Mouse (Mus musculus) testis, adult 2 months (tissue): ENCODE results near the gene Spsb4. TPM values are rescaled to one million over a fixed set of nuclear protein-coding genes. Genes with fewer than 3 reads are reported as not detected.

Source experiments
- H3K27ac ChIP-seq: fragments of 200-500 bp; 2 replicates; pipeline ENCODE4 v1.5.1; 2012; ENCODE audit warnings: low read depth, low read length; ENCODE audit not compliant: control insufficient read depth, insufficient read depth
- H3K27me3 ChIP-seq: fragments of 200-500 bp; 2 replicates; pipeline ENCODE4 v1.6.1; 2012; ENCODE audit warnings: mild to moderate bottlenecking, low read length, moderate library complexity; ENCODE audit not compliant: control insufficient read depth, insufficient read depth
- H3K36me3 ChIP-seq: fragments of 200-500 bp; 2 replicates; pipeline ENCODE4 v1.6.1; 2012; ENCODE audit warnings: mild to moderate bottlenecking, low read length; ENCODE audit not compliant: control insufficient read depth, insufficient read depth
- H3K4me1 ChIP-seq: fragments of 200-500 bp; 2 replicates; pipeline ENCODE4 v1.6.1; 2012; ENCODE audit warnings: low read length; ENCODE audit not compliant: control insufficient read depth, insufficient read depth
- H3K4me3 ChIP-seq: fragments of 200-500 bp; 2 replicates; pipeline ENCODE4 v1.5.1; 2012; ENCODE audit warnings: low read depth, mild to moderate bottlenecking, low read length, moderate library complexity, mixed read lengths; ENCODE audit not compliant: control insufficient read depth
- CTCF ChIP-seq: fragments of 200-500 bp; IDR thresholded peaks from 2 replicates; pipeline ENCODE4 v1.5.1; 2012; ENCODE audit warnings: low read depth, mild to moderate bottlenecking, inconsistent platforms, low read length, moderate library complexity; ENCODE audit not compliant: control insufficient read depth, insufficient read depth, insufficient replicate concordance
- POLR2A ChIP-seq: fragments of 200-500 bp; IDR thresholded peaks from 2 replicates; pipeline ENCODE4 v1.6.1; 2012; ENCODE audit warnings: low read depth, mild to moderate bottlenecking, inconsistent platforms, low read length, moderate library complexity; ENCODE audit not compliant: control insufficient read depth
- polyA plus RNA-seq: library from polyadenylated mRNA; depleted of rRNA; stranded (reverse); fragments of >200 nt; gene quantifications from 2 replicates; pipeline ENCODE4 v1.2.3, GENCODE M21; 2012

Gene Spsb4
- polyA plus RNA-seq, 1 experiment, result 0.91 TPM

- H3K4me1 ChIP-seq, result no peaks in the 10 kb centered on the region; the same call in 1 of the 2 replicates
Observed at GRCm38 (mm10) chr9:96978147-96978782, 40.4 kb downstream of the Spsb4 start.

GRCm38 (mm10) chr9:96977287-96978145 lies 41.1 kb downstream of the Spsb4 start:
- no peak for TF ChIP-seq CTCF
- no peak for TF ChIP-seq POLR2A
- H3K27me3 ChIP-seq, result no peaks in the 10 kb centered on the region
- H3K4me1 ChIP-seq, result no peaks in the 10 kb centered on the region; the same call in 1 of the 2 replicates
- no peak overlapping the region for H3K27ac ChIP-seq
- no peaks in the 10 kb centered on the region for H3K36me3 ChIP-seq
- H3K4me3 ChIP-seq, result no peak overlapping the region

More at GRCm38 (mm10) chr9:96978147-96978782, 40.4 kb downstream of the Spsb4 start:
- H3K36me3 ChIP-seq, result no peaks in the 10 kb centered on the region
- H3K27ac ChIP-seq, result no peak overlapping the region
- no peak overlapping the region for H3K4me3 ChIP-seq
- no peaks in the 10 kb centered on the region for H3K27me3 ChIP-seq
- TF ChIP-seq POLR2A (no peak), CTCF (no peak)

DNA sequence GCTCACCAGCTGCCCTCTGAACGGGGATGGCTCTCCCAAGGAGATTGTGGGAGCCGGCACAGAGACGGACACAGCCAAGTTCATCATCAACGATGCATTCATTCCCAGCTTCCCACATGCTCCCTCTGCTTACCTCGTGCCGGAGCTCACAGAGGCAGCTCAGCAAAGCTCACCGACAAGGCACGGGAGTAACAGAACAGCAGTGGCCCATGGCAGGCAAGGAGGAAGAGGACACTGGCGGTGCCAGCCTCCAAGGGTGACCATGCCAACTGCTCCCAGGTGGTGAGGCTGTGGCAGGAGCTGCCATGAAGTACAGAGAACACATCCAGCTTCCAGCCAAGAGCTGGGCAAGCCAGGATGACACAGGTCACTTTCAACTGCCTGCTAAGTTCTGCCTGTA lies 45.6 kb downstream of the Spsb4 start:
- H3K27ac ChIP-seq, result no peak overlapping the region
- H3K36me3 ChIP-seq, result no peaks in the 10 kb centered on the region
- no peaks in the 10 kb centered on the region; the same call in 1 of the 2 replicates for H3K4me1 ChIP-seq
- H3K27me3 ChIP-seq, result no peaks in the 10 kb centered on the region
- no peak overlapping the region for H3K4me3 ChIP-seq
- no peak for TF ChIP-seq POLR2A
- no peak for TF ChIP-seq CTCF

GRCm38 (mm10) chr9:96971625-96972404 lies 46.8 kb downstream of the Spsb4 start:
- H3K27me3 ChIP-seq, result no peaks in the 10 kb centered on the region
- no peak for TF ChIP-seq CTCF
- no peak for TF ChIP-seq POLR2A
- H3K4me1 ChIP-seq, result no peaks in the 10 kb centered on the region
- no peaks in the 10 kb centered on the region for H3K36me3 ChIP-seq
- no peak overlapping the region for H3K4me3 ChIP-seq
- H3K27ac ChIP-seq, result no peak overlapping the region

DNA sequence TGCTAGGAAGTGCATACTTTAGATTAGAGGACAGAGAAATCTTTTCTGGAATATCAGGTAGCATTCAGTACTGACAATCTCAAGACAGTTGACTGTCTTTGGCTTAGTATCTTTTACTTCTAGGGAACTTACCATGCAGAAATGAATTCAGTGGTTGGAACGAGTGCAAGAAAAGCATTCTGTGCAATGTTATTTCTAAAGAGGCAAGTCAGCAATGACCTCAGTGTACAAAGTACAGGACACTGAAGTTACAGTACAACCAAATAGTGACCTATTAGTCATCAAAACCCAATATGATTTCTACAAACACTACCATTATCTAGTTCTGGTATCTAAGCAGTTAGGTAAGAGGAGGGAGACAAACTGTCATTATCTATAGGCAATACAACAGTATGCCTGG lies 51.1 kb downstream of the Spsb4 start:
- H3K36me3 ChIP-seq, result no peaks in the 10 kb centered on the region
- H3K27ac ChIP-seq, result no peak overlapping the region
- H3K4me3 ChIP-seq, result no peak overlapping the region
- H3K4me1 ChIP-seq, result no peaks in the 10 kb centered on the region
- no peaks in the 10 kb centered on the region for H3K27me3 ChIP-seq
- no peak for TF ChIP-seq CTCF
- no peak for TF ChIP-seq POLR2A

GRCm38 (mm10) chr9:96966465-96966864 lies 52.2 kb downstream of the Spsb4 start:
- Histone ChIP-seq H3K27ac (no peak overlapping the region), H3K27me3 (no peaks in the 10 kb centered on the region), H3K4me1 (no peaks in the 10 kb centered on the region), H3K4me3 (no peak overlapping the region), H3K36me3 (no peaks in the 10 kb centered on the region)
- TF ChIP-seq POLR2A (no peak), CTCF (no peak)
